Mouse (Mus musculus) liver, adult 2 months (tissue): Measurements from ENCODE around the gene Slc5a2.

ENCODE experiments used
- CTCF ChIP-seq: fragments of 200-500 bp; IDR thresholded peaks from 2 replicates; pipeline ENCODE4 v1.5.1; 2011; ENCODE audit warnings: low read depth, low read length, control low read depth
- POLR2A ChIP-seq: fragments of 200-500 bp; IDR thresholded peaks from 2 replicates; pipeline ENCODE4 v1.6.1; 2011; ENCODE audit warnings: low read length, control low read depth; ENCODE audit not compliant: insufficient read depth; ENCODE audit errors: extremely low read depth

DNA sequence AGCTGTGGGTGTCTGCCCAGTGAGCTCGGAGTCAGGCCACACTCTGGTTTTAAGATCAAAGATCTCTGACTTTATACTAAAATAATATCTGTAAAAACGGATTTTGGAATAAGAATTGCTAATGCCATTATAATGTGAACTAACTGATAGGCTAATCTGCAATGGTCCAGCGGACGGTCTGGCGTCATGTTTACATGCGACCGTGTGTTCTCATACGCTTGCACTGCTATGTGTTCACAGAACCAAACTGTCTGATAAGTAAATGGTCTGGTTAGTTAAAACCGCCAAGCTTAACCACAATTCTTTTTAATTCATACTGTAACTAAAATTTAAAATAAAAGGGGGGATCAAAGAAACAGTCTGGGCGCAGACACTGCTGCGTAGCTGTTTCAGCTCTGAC lies 16.3 kb downstream of the Slc5a2 start:
- TF ChIP-seq CTCF (no peak), POLR2A (no peak)
